Mouse (Mus musculus) ES-Bruce4 (cell line): ENCODE data around the gene Edc3.

Experiments used
- CTCF ChIP-seq: IDR thresholded peaks from one replicate; pipeline ENCODE4 v1.8.1; 2011; ENCODE audit warnings: low read depth, low read length
- POLR2A ChIP-seq: IDR thresholded peaks from one replicate; pipeline ENCODE4 v1.8.1; 2011; ENCODE audit warnings: low read length; ENCODE audit not compliant: insufficient read depth

- no peak for TF ChIP-seq CTCF
- no peak for TF ChIP-seq POLR2A
These were observed 41.2 kb upstream of the Edc3 start for GRCm38 (mm10) chr9:57667136-57667535.
